Mouse (Mus musculus): ENCODE results near the gene Sc5d. TPM values are rescaled to one million over a fixed set of nuclear protein-coding genes. Genes with fewer than 3 reads are reported as not detected.

The Sc5d gene
- polyA plus RNA-seq, 1 experiment from 2014 or later = 62.1 TPM

DNA sequence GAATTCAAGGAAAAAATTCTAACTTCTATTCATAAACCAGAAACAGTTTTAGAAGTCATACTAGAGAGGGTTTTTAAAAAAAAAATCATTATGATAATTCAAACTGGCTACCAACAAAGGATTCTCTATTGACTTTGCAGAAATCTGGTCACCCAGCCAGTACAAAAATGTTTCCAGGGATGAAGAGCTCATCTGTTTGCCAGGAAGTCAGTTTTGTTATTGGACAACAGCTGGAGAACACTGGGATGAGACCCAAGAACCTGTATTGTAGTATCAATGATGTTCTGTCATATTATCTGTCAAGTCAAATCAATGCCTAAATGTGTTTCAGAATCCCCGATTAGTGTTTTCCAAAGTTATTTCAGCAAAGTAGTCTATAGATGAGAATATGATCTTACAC is 50.9 kb downstream of the Sc5d start:
- 98% methylated on average over 1 of the region's 1 CpGs for WGBS
- Histone ChIP-seq H3K9me3 (replicated peaks) (no peaks in the 10 kb centered on the region), H3K4me2 (no peak overlapping the region), H3K27me3 (no peaks in the 10 kb centered on the region), H3K36me3 (ENCODE audit: poor library complexity, severe bottlenecking) (no peaks in the 10 kb centered on the region), H3K27ac (no peak overlapping the region), H3K4me3 (no peak overlapping the region), H3K9ac (no peak overlapping the region), H3K4me1 (0 out of 2 replicates have a peak, but pooled peaks cover 3% of the 10 kb centered on the region)
- ATAC-seq = no peak

GRCm38 (mm10) chr9:42209666-42210065 is 54.4 kb downstream of the Sc5d start:
- Histone ChIP-seq H3K36me3 (ENCODE audit: poor library complexity, severe bottlenecking) (no peaks in the 10 kb centered on the region), H3K4me3 (no peak overlapping the region), H3K27me3 (no peaks in the 10 kb centered on the region), H3K9ac (no peak overlapping the region), H3K9me3 (replicated peaks) (no peaks in the 10 kb centered on the region), H3K4me1 (peaks cover 13% of the 10 kb centered on the region; the same call in 1 of the 2 replicates), H3K4me2 (no peak overlapping the region), H3K27ac (no peak overlapping the region)
- WGBS = 90% methylated on average over 6 of the region's 6 CpGs
- no peak for ATAC-seq

GRCm38 (mm10) chr9:42208463-42208862 is 55.6 kb downstream of the Sc5d start:
- Histone ChIP-seq H3K27me3 (no peaks in the 10 kb centered on the region), H3K4me2 (no peak overlapping the region), H3K4me3 (no peak overlapping the region), H3K36me3 (ENCODE audit: poor library complexity, severe bottlenecking) (no peaks in the 10 kb centered on the region), H3K9ac (no peak overlapping the region), H3K4me1 (peaks cover 13% of the 10 kb centered on the region; the same call in 1 of the 2 replicates), H3K9me3 (replicated peaks) (no peaks in the 10 kb centered on the region), H3K27ac (no peak overlapping the region)
- 0 out of 2 replicates have a peak, but pooled peaks have one; percentile 24 for ATAC-seq
- WGBS = 28% methylated on average over 5 of the region's 5 CpGs

DNA sequence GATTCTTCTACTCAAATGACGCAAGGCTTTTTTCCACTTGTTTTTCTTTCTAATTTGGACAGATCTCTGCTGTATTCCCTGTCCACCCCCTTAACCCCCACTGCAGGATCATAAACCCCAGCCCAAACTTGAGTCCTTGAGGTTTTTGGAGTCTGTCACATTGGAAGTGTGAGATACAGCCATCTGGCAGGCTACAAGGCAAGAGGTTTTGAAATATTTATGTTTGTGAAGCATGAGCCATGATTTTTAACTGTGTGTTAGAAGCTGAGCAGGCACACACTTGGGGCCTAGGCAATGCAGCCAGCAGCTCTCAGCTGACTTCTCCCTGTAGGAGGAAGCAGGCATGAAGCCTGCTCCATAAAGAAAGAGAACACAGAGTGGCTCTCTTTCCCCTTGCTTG is 57.3 kb downstream of the Sc5d start:
- no peak overlapping the region for H3K9ac ChIP-seq
- H3K27ac ChIP-seq = peak overlapping the region; percentile 80
- 92% methylated on average over 1 of the region's 1 CpGs for WGBS
- peak; percentile 65; the same call in 1 of the 2 replicates for ATAC-seq
- no peak overlapping the region for H3K4me3 ChIP-seq
- no peak overlapping the region for H3K4me2 ChIP-seq
- H3K9me3 ChIP-seq (replicated peaks) = no peaks in the 10 kb centered on the region
- H3K27me3 ChIP-seq = no peaks in the 10 kb centered on the region
- H3K4me1 ChIP-seq = peaks cover 13% of the 10 kb centered on the region; the same call in 1 of the 2 replicates
- no peaks in the 10 kb centered on the region for H3K36me3 ChIP-seq (ENCODE audit: poor library complexity, severe bottlenecking)

DNA sequence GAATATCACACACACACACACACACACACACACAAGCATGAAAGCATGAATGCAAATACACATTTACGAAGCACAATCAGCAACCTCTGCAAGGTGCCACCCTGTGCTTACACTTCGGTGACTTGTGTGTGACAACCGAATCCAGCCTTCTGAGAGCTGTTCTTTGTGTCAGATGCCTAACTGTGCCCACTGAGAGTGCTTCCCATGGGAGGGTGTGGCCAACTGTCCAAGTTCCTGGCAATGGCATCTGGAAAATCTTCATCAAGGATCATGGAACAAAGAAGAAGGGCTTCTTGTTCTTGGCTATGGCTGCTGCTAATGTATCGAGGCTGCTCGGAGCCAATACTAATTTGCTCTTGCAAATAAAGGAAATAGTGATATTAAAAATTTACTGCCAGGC is 61.8 kb downstream of the Sc5d start:
- Histone ChIP-seq H3K27me3 (no peaks in the 10 kb centered on the region), H3K9ac (no peak overlapping the region), H3K9me3 (replicated peaks) (no peaks in the 10 kb centered on the region), H3K4me2 (no peak overlapping the region), H3K27ac (no peak overlapping the region), H3K36me3 (ENCODE audit: poor library complexity, severe bottlenecking) (no peaks in the 10 kb centered on the region), H3K4me3 (no peak overlapping the region), H3K4me1 (peaks cover 7% of the 10 kb centered on the region; the same call in 1 of the 2 replicates)
- ATAC-seq = no peak
- 90% methylated on average over 5 of the region's 5 CpGs for WGBS

Other genes starting within 250 kb of the Sc5d start
- 9.6 and 11.5 TPM in 2 replicates for gene Sorl1, start 140.0 kb downstream of the Sc5d start, polyA plus RNA-seq (2015; fragmentation: Nextera tagmentation; extraction: Ambion mirVana)
- gene Tecta, start 135.7 kb upstream of the Sc5d start, polyA plus RNA-seq (2015; fragmentation: Nextera tagmentation; extraction: Ambion mirVana) = 0.26 and 0.28 TPM in 2 replicates
- gene Tbcel, start 243.6 kb upstream of the Sc5d start, polyA plus RNA-seq (2015; fragmentation: Nextera tagmentation; extraction: Ambion mirVana) = 4.5 and 4.8 TPM in 2 replicates